Mouse (Mus musculus): ENCODE measurements around the gene Sypl. TPM values are rescaled to one million over a fixed set of nuclear protein-coding genes. Genes with fewer than 3 reads are reported as not detected.
A peak's percentile ranks its signal among the peaks of the same experiment; 100 is the strongest.
"Not testable (repeated sequence)": the region's sequence is repeated elsewhere in the genome, so short reads cannot be mapped to it uniquely, and the experiment has no call there.

Gene Sypl
- polyA plus RNA-seq, 1 experiment, result 62.4 TPM

- H3K27ac ChIP-seq (ENCODE audit: control insufficient read depth, insufficient read depth, low read length), result no peak overlapping the region
- H3K4me1 ChIP-seq (replicated peaks; ENCODE audit: control insufficient read depth, insufficient read depth, low read length), result peaks cover 14% of the 10 kb centered on the region
- H3K27me3 ChIP-seq (ENCODE audit: control insufficient read depth, insufficient read depth, low read length), result no peaks in the 10 kb centered on the region
- DNase-seq, result no peak
- WGBS, result 95% methylated on average over 4 of the region's 4 CpGs
- TF ChIP-seq POLR2A (IDR thresholded peaks at IDR 0.05; ENCODE audit: control insufficient read depth, extremely low read depth, insufficient read depth, low read length, poor library complexity) (no peak), CTCF (IDR thresholded peaks at IDR 0.05; ENCODE audit: borderline replicate concordance, control insufficient read depth, extremely low read depth, insufficient read depth, low read length, poor library complexity) (no peak)
- H3K36me3 ChIP-seq (ENCODE audit: control insufficient read depth, insufficient read depth, low read length), result no peaks in the 10 kb centered on the region
- H3K4me3 ChIP-seq (ENCODE audit: control insufficient read depth, insufficient read depth, low read length), result no peak overlapping the region
Observed at GRCm38 (mm10) chr12:32995081-32995834, 41.6 kb downstream of the Sypl start.

- Histone ChIP-seq H3K4me3 (ENCODE audit: control insufficient read depth, insufficient read depth, low read length) (no peak overlapping the region), H3K36me3 (ENCODE audit: control insufficient read depth, insufficient read depth, low read length) (no peaks in the 10 kb centered on the region), H3K27ac (ENCODE audit: control insufficient read depth, insufficient read depth, low read length) (no peak overlapping the region), H3K27me3 (ENCODE audit: control insufficient read depth, insufficient read depth, low read length) (no peaks in the 10 kb centered on the region), H3K4me1 (replicated peaks; ENCODE audit: control insufficient read depth, insufficient read depth, low read length) (peaks cover 17% of the 10 kb centered on the region)
- 6% methylated on average over 3 of the region's 5 CpGs for WGBS
- DNase-seq, result no peak
- no peak for TF ChIP-seq CTCF (IDR thresholded peaks at IDR 0.05; ENCODE audit: borderline replicate concordance, control insufficient read depth, extremely low read depth, insufficient read depth, low read length, poor library complexity)
- no peak for TF ChIP-seq POLR2A (IDR thresholded peaks at IDR 0.05; ENCODE audit: control insufficient read depth, extremely low read depth, insufficient read depth, low read length, poor library complexity)
Observed at GRCm38 (mm10) chr12:32998766-32999165, 45.1 kb downstream of the Sypl start.

DNA sequence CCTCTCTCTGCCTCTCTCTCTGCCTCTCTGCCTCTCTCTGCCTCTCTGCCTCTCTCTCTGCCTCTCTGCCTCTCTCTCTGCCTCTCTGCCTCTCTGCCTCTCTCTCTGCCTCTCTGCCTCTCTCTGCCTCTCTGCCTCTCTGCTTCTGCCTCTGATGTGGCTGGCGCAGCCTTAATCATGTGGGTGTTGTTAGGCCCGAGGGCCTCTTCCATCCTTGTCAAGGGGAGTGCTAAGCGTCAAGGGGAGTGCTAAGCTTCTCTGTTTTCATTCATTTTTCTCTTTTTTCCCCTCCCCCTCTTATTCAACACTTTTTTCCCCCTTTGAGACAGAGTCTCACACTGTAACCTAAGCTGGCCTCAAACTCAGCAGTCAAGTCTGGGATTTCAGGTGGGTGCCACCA lies 46.1 kb downstream of the Sypl start:
- DNase-seq, result peak; percentile 37
- H3K27ac ChIP-seq (ENCODE audit: control insufficient read depth, insufficient read depth, low read length), result peak overlapping the region; percentile 45; the same call in 1 of the 2 replicates
- peaks cover 17% of the 10 kb centered on the region for H3K4me1 ChIP-seq (replicated peaks; ENCODE audit: control insufficient read depth, insufficient read depth, low read length)
- not testable (repeated sequence) for H3K36me3 ChIP-seq (ENCODE audit: control insufficient read depth, insufficient read depth, low read length); H3K27me3 ChIP-seq (ENCODE audit: control insufficient read depth, insufficient read depth, low read length); H3K4me3 ChIP-seq (ENCODE audit: control insufficient read depth, insufficient read depth, low read length)
- WGBS, result 6% methylated on average over 3 of the region's 3 CpGs

DNA sequence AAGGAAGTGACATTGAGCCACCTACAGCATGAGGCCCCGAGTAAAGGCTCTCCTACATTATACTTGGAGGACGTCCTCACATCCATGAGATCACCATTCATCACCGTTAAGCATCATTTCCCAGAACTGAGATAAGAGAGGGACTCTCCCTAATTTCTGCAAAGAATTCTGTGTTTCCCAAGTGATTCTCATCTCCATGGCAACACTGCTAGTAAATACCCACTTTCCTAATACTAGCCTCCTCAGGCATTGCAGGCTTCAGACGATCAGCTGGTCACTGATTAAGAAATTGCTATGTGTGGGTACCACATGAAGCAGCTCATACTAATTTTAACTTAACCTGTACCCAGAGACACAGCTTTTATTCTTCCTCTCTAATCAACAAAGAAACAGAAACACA lies 46.7 kb downstream of the Sypl start:
- Histone ChIP-seq H3K4me1 (replicated peaks; ENCODE audit: control insufficient read depth, insufficient read depth, low read length) (peaks cover 14% of the 10 kb centered on the region), H3K4me3 (ENCODE audit: control insufficient read depth, insufficient read depth, low read length) (no peak overlapping the region), H3K36me3 (ENCODE audit: control insufficient read depth, insufficient read depth, low read length) (no peaks in the 10 kb centered on the region), H3K27me3 (ENCODE audit: control insufficient read depth, insufficient read depth, low read length) (no peaks in the 10 kb centered on the region), H3K27ac (ENCODE audit: control insufficient read depth, insufficient read depth, low read length) (peak overlapping the region; percentile 45; the same call in 1 of the 2 replicates)
- DNase-seq, result no peak
- WGBS, result 82% methylated on average over 4 of the region's 4 CpGs
- no peak for TF ChIP-seq CTCF (IDR thresholded peaks at IDR 0.05; ENCODE audit: borderline replicate concordance, control insufficient read depth, extremely low read depth, insufficient read depth, low read length, poor library complexity)
- no peak for TF ChIP-seq POLR2A (IDR thresholded peaks at IDR 0.05; ENCODE audit: control insufficient read depth, extremely low read depth, insufficient read depth, low read length, poor library complexity)

DNA sequence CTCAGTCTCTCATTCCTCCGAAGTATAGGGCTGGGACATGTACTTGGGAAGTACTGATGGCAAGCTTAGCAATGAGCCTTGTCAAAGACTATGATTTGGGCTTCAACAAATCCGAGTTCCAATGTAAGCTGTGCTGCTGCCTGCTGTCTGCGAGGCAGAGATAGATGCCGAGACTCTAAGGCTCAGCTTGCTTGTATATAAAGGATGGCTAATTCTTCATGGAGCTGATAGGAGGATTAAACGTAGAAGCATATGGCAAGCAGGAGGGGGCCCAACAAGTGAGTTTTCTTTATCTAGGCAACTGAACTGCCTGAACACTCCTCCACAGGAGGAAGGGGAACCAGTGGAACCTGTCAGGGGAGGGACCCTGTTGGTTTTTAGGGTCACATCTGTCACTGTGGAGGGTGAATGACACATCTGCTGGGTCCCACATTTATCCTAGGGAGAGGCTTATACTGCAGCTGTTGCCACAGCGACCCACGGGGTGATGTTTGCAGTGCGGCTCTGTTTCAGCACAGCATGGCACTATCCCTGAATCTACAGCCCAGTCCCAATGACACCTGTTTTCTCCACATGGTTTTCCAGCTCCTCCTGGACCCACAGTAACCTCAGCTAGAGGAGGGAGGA lies 49.8 kb downstream of the Sypl start:
- Histone ChIP-seq H3K27ac (ENCODE audit: control insufficient read depth, insufficient read depth, low read length) (no peak overlapping the region), H3K27me3 (ENCODE audit: control insufficient read depth, insufficient read depth, low read length) (no peaks in the 10 kb centered on the region), H3K4me3 (ENCODE audit: control insufficient read depth, insufficient read depth, low read length) (no peak overlapping the region), H3K4me1 (replicated peaks; ENCODE audit: control insufficient read depth, insufficient read depth, low read length) (peaks cover 18% of the 10 kb centered on the region), H3K36me3 (ENCODE audit: control insufficient read depth, insufficient read depth, low read length) (no peaks in the 10 kb centered on the region)
- 90% methylated on average over 8 of the region's 8 CpGs for WGBS
- DNase-seq, result no peak
- TF ChIP-seq CTCF (IDR thresholded peaks at IDR 0.05; ENCODE audit: borderline replicate concordance, control insufficient read depth, extremely low read depth, insufficient read depth, low read length, poor library complexity), result no peak

- no peaks in the 10 kb centered on the region for H3K36me3 ChIP-seq (ENCODE audit: control insufficient read depth, insufficient read depth, low read length)
- TF ChIP-seq POLR2A (IDR thresholded peaks at IDR 0.05; ENCODE audit: control insufficient read depth, extremely low read depth, insufficient read depth, low read length, poor library complexity) (no peak), CTCF (IDR thresholded peaks at IDR 0.05; ENCODE audit: borderline replicate concordance, control insufficient read depth, extremely low read depth, insufficient read depth, low read length, poor library complexity) (no peak)
- 92% methylated on average over 5 of the region's 5 CpGs for WGBS
Observed at GRCm38 (mm10) chr12:33005858-33006257, 52.2 kb downstream of the Sypl start.

DNA sequence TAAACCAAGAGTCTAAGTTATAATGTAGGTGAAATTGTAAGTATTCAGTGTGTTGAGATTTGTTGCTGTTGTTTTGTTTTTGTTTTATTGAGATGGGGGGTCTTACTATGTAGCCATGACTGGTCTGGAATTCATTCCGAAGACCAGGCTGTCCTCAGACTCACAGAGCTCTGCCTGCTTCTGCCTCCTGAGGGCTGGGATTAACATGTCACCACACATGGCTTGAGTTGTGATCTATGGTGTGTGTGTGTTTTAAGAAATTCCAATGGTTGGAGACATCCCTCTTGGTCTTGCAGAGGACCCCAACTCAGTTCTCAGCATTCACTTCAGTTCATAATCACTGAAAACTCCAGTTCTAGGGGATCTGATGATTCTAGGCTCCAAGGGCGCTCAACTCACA lies 53.5 kb downstream of the Sypl start:
- no peak for DNase-seq
- no peaks in the 10 kb centered on the region for H3K27me3 ChIP-seq (ENCODE audit: control insufficient read depth, insufficient read depth, low read length)
- H3K4me1 ChIP-seq (replicated peaks; ENCODE audit: control insufficient read depth, insufficient read depth, low read length), result peaks cover 12% of the 10 kb centered on the region
- TF ChIP-seq POLR2A (IDR thresholded peaks at IDR 0.05; ENCODE audit: control insufficient read depth, extremely low read depth, insufficient read depth, low read length, poor library complexity) (no peak), CTCF (IDR thresholded peaks at IDR 0.05; ENCODE audit: borderline replicate concordance, control insufficient read depth, extremely low read depth, insufficient read depth, low read length, poor library complexity) (no peak)
- WGBS, result 100% methylated on average over 2 of the region's 2 CpGs
- no peak overlapping the region for H3K4me3 ChIP-seq (ENCODE audit: control insufficient read depth, insufficient read depth, low read length)
- H3K36me3 ChIP-seq (ENCODE audit: control insufficient read depth, insufficient read depth, low read length), result no peaks in the 10 kb centered on the region
- no peak overlapping the region for H3K27ac ChIP-seq (ENCODE audit: control insufficient read depth, insufficient read depth, low read length)

More at GRCm38 (mm10) chr12:33005858-33006257, 52.2 kb downstream of the Sypl start:
- no peak for DNase-seq
- Histone ChIP-seq H3K4me1 (replicated peaks; ENCODE audit: control insufficient read depth, insufficient read depth, low read length) (peaks cover 13% of the 10 kb centered on the region), H3K27me3 (ENCODE audit: control insufficient read depth, insufficient read depth, low read length) (no peaks in the 10 kb centered on the region), H3K27ac (ENCODE audit: control insufficient read depth, insufficient read depth, low read length) (no peak overlapping the region), H3K4me3 (ENCODE audit: control insufficient read depth, insufficient read depth, low read length) (no peak overlapping the region)
